Mouse (Mus musculus) heart, embryonic 10.5 days (tissue): ENCODE results near the gene Cyp17a1. TPM values are rescaled to one million over a fixed set of nuclear protein-coding genes. Genes with fewer than 3 reads are reported as not detected.

Source experiments
- DNase-seq: peaks from one replicate; pipeline ENCODE4 v3.0.0-alpha.2; 2017; ENCODE audit warnings: low spot score
- H3K27ac ChIP-seq: fragments of 300-500 bp; sonication (generic); 2 replicates; pipeline ENCODE4 v1.5.1; 2016; ENCODE audit warnings: mild to moderate bottlenecking
- H3K27me3 ChIP-seq: fragments of 300-500 bp; sonication (generic); 2 replicates; pipeline ENCODE4 v1.6.1; 2016; ENCODE audit warnings: mild to moderate bottlenecking; ENCODE audit not compliant: poor library complexity, insufficient read depth, severe bottlenecking
- H3K36me3 ChIP-seq: fragments of 300-500 bp; sonication (generic); 2 replicates; pipeline ENCODE4 v1.6.1; 2016; ENCODE audit warnings: mild to moderate bottlenecking, moderate library complexity
- H3K4me1 ChIP-seq: fragments of 300-500 bp; sonication (generic); 2 replicates; pipeline ENCODE4 v1.6.1; 2016; ENCODE audit warnings: mild to moderate bottlenecking
- H3K4me3 ChIP-seq: fragments of 300-500 bp; sonication (generic); 2 replicates; pipeline ENCODE4 v1.5.1; 2016; ENCODE audit warnings: mild to moderate bottlenecking, moderate library complexity
- H3K9me3 ChIP-seq: fragments of 300-500 bp; sonication (generic); 2 replicates; pipeline ENCODE4 v1.6.1; 2016; ENCODE audit warnings: mild to moderate bottlenecking, moderate library complexity
- WGBS: fragments of 180-500 bp; shearing (Covaris S2); methylation state at CpG from one replicate; pipeline ENCODE4 v1.1.7; 2016; 5-methylcytosine and 5-hydroxymethylcytosine counted together
- polyA plus RNA-seq: library from polyadenylated mRNA; unstranded; fragments of >200 nt; fragmentation: Nextera tagmentation; extraction: Ambion mirVana; gene quantifications from 2 replicates; pipeline ENCODE4 v1.2.1, GENCODE M21; 2016

Gene Cyp17a1
- polyA plus RNA-seq: 0.40 and 1.2 TPM in 2 replicates

GRCm38 (mm10) chr19:46672766-46673418 is at the start of gene Cyp17a1:
Gene Cyp17a1 (minus strand): TSS chr19:46673172.
- Histone ChIP-seq H3K27ac (no peak within 1 kb of the TSS), H3K4me1 (peaks cover 26% of the 10 kb centered on the region), H3K4me3 (no peak within 1 kb of the TSS), H3K27me3 (peaks cover 12% of the 10 kb centered on the region; the same call in 1 of the 2 replicates), H3K36me3 (no peaks in the 10 kb centered on the region), H3K9me3 (no peaks in the 10 kb centered on the region)
- 42% methylated on average over 5 of the region's 5 CpGs for WGBS
- DNase-seq: no peak

DNA sequence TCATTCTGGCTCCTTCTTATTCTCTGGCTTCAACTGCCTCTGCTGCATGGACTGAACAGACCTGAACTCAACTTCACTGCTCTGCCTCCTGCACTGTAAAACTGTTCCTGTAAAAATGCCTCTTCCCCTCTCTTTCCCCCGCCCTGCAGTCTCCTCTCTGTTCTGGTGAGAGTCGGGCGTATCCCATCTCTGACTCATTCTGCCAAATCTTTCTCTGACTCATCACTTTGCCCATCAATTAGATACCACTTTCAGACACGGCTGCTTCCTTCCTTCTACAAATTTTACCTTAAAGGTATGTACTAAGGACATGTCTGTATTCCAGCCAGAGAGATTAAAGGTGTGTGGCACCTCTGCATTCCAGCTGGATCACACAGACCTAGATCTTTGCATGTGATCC is 45.2 kb upstream of the Cyp17a1 start:
- WGBS: 75% methylated on average over 4 of the region's 4 CpGs
- no peak for DNase-seq

DNA sequence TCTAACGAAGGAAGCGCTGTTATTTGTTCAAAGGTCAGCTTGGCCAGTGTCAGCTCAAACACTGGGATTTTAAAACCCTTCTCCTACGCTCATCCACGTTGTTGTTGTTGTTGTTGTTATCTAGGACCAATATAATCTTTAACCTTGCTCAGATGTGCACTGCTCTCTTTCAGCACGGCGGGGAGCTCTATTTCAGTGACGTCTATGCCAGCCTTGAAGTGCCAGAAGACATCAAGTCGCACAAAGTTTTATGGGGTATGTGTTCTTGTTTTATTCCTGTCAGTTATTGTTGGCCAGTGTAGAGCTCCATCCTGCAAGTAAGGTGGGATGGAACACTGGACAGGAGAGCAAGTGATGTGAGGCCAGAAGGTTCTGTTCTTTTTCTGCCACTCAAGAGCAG is 42.0 kb upstream of the Cyp17a1 start:
- Histone ChIP-seq H3K36me3 (peaks cover 47% of the 10 kb centered on the region), H3K4me3 (no peak overlapping the region), H3K27ac (no peak overlapping the region), H3K9me3 (peaks cover 4% of the 10 kb centered on the region; the same call in 1 of the 2 replicates), H3K27me3 (no peaks in the 10 kb centered on the region), H3K4me1 (0 out of 2 replicates have a peak, but pooled peaks cover 4% of the 10 kb centered on the region)
- DNase-seq: no peak
- WGBS: 89% methylated on average over 8 of the region's 8 CpGs

More for the DNA sequence above, 45.2 kb upstream of the Cyp17a1 start:
- peaks cover 4% of the 10 kb centered on the region; the same call in 1 of the 2 replicates for H3K9me3 ChIP-seq
- H3K27ac ChIP-seq: no peak overlapping the region
- H3K4me1 ChIP-seq: peaks cover 5% of the 10 kb centered on the region; the same call in 1 of the 2 replicates
- H3K27me3 ChIP-seq: no peaks in the 10 kb centered on the region
- H3K4me3 ChIP-seq: no peak overlapping the region
- H3K36me3 ChIP-seq: peaks cover 62% of the 10 kb centered on the region

- Histone ChIP-seq H3K36me3 (peaks cover 45% of the 10 kb centered on the region), H3K27ac (no peak overlapping the region), H3K27me3 (no peaks in the 10 kb centered on the region), H3K4me3 (no peak overlapping the region), H3K9me3 (peaks cover 4% of the 10 kb centered on the region; the same call in 1 of the 2 replicates), H3K4me1 (0 out of 2 replicates have a peak, but pooled peaks cover 4% of the 10 kb centered on the region)
- no peak for DNase-seq
- WGBS: 89% methylated on average over 8 of the region's 8 CpGs
Measured at GRCm38 (mm10) chr19:46714234-46714633, 41.3 kb upstream of the Cyp17a1 start.

DNA sequence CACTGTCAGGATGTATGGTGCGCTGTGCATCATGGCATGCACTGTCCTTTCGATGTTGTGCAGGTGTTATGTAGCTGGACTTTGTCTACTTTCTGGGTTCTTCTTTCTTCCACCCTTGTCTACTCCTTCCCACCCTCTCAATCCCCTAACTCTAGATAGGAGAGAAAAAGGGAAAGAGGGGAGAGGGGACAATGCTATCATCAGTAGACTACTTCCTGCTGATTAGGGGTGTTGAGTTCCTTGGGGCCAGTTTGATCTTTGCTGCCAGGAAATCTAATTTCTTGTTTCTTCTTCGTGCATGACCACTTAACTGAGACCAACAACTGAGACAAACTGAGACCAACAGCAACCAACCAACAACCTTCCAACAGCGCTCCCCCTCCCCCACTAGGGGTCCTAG is 37.6 kb upstream of the Cyp17a1 start:
- H3K9me3 ChIP-seq: no peaks in the 10 kb centered on the region
- peaks cover 26% of the 10 kb centered on the region for H3K4me1 ChIP-seq
- peaks cover 27% of the 10 kb centered on the region for H3K36me3 ChIP-seq
- no peaks in the 10 kb centered on the region for H3K27me3 ChIP-seq
- no peak overlapping the region for H3K27ac ChIP-seq
- no peak overlapping the region for H3K4me3 ChIP-seq
- no peak for DNase-seq
- WGBS: 82% methylated on average over 4 of the region's 4 CpGs

- no peaks in the 10 kb centered on the region for H3K27me3 ChIP-seq
- DNase-seq: peak; percentile 90
- peaks cover 29% of the 10 kb centered on the region for H3K4me1 ChIP-seq
- peak within 1 kb of the TSS; percentile 94 for H3K27ac ChIP-seq
- 9% methylated on average over 31 of the region's 31 CpGs for WGBS
- peaks cover 20% of the 10 kb centered on the region; the same call in 1 of the 2 replicates for H3K36me3 ChIP-seq
- H3K4me3 ChIP-seq: peak within 1 kb of the TSS; percentile 73
- no peaks in the 10 kb centered on the region for H3K9me3 ChIP-seq
Measured at GRCm38 (mm10) chr19:46707296-46708151, 34.6 kb upstream of the Cyp17a1 start, which contains the start of gene As3mt. Gene As3mt (plus strand): TSS chr19:46707458.

DNA sequence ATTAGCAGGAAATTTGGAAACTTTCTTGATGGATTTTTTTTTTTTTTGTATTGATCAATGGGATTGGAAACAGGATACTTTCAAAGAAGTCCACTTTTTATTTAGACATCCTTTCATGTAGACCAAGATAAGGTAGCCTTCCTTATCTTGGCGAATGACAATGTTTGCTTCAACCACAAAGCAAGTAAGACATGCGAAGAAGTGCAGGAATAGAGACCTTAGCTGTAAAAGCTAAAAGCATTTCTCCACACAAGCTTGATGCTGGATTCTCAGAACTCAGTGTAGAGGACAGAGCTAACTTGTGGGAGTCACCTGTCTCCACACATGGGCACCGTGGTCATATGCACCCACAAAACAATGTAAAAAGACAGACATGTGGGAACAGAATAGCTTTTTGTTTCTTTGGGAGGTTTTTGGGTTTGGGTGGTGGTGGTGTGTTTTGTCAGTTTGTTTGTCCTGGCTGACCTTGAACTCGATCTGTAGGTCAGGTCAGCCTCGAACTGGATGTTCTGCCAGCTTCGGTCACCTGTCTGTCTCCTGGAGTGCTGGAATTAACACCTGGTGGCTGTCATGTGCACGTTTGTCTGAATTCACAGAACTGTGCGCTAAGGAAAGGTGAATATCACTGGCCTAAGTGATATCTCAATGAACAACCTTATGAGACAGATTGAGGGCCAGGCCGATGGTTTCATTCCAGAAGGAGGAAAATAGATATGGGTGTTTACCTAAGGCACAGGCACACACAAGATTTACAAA is 33.7 kb upstream of the Cyp17a1 start:
- Histone ChIP-seq H3K36me3 (peaks cover 25% of the 10 kb centered on the region; the same call in 1 of the 2 replicates), H3K4me1 (peaks cover 29% of the 10 kb centered on the region), H3K27ac (peak overlapping the region; percentile 94), H3K27me3 (no peaks in the 10 kb centered on the region), H3K4me3 (peak overlapping the region; percentile 73), H3K9me3 (no peaks in the 10 kb centered on the region)
- DNase-seq: no peak
- 66% methylated on average over 9 of the region's 9 CpGs for WGBS

GRCm38 (mm10) chr19:46705779-46706495 is 33.0 kb upstream of the Cyp17a1 start:
- DNase-seq: no peak
- Histone ChIP-seq H3K9me3 (no peaks in the 10 kb centered on the region), H3K4me3 (no peak overlapping the region), H3K27ac (no peak overlapping the region), H3K36me3 (peaks cover 28% of the 10 kb centered on the region; the same call in 1 of the 2 replicates), H3K4me1 (peaks cover 29% of the 10 kb centered on the region), H3K27me3 (no peaks in the 10 kb centered on the region)
- 48% methylated on average over 7 of the region's 7 CpGs for WGBS

DNA sequence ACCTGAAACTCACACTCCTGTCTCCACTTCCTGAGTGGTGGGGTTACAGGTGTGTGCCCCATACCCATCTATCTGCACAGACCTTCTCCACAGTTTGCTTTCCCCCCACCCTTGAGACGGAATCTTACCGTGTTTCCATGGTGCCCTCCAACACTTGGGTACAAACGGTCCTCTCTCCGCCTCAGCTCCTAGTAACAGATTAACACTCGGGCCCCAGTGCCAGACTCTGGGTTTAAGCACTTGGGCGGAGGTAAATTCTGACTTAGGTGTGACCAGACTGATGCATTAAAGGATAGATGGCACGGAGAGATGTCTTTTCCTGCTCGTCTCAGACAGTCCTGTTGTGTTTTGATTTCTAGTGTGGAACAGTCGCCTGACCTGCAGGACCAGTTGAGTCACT is 28.2 kb upstream of the Cyp17a1 start:
- H3K4me1 ChIP-seq: peaks cover 8% of the 10 kb centered on the region; the same call in 1 of the 2 replicates
- DNase-seq: no peak
- no peaks in the 10 kb centered on the region for H3K27me3 ChIP-seq
- H3K9me3 ChIP-seq: no peaks in the 10 kb centered on the region
- no peak overlapping the region for H3K27ac ChIP-seq
- WGBS: 81% methylated on average over 9 of the region's 9 CpGs
- H3K4me3 ChIP-seq: no peak overlapping the region
- H3K36me3 ChIP-seq: peaks cover 24% of the 10 kb centered on the region; the same call in 1 of the 2 replicates

DNA sequence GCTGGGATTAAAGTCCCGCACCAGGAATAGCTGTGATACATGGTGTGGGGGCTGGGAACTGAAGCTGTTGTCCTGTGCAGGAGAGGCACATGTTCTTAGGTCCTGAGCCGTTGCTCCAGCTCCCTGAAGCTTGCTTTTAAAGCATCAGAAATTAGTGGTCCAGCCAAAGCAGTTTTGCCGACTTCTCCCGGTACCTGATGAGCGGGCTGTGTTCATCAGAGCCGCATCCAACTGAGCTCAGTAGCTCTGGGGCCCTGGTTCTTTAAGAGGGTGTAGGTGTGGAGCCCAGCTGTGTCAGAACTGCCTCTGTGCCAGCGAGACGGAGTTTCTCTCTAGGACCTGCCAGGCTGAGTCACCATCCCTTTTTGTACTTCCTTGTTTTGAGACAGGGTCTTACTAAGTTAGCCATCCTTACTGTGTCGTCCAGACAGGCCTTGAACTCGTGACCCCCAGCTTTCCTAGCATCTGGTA is 26.1 kb upstream of the Cyp17a1 start:
- no peaks in the 10 kb centered on the region for H3K27me3 ChIP-seq
- no peak overlapping the region for H3K4me3 ChIP-seq
- H3K9me3 ChIP-seq: no peaks in the 10 kb centered on the region
- H3K36me3 ChIP-seq: peaks cover 42% of the 10 kb centered on the region
- no peak overlapping the region for H3K27ac ChIP-seq
- 67% methylated on average over 10 of the region's 10 CpGs for WGBS
- H3K4me1 ChIP-seq: peaks cover 4% of the 10 kb centered on the region; the same call in 1 of the 2 replicates
- DNase-seq: no peak

GRCm38 (mm10) chr19:46697840-46698517 is 25.0 kb upstream of the Cyp17a1 start:
- peaks cover 4% of the 10 kb centered on the region; the same call in 1 of the 2 replicates for H3K4me1 ChIP-seq
- H3K27ac ChIP-seq: no peak overlapping the region
- H3K4me3 ChIP-seq: no peak overlapping the region
- no peaks in the 10 kb centered on the region for H3K27me3 ChIP-seq
- peaks cover 42% of the 10 kb centered on the region for H3K36me3 ChIP-seq
- no peak for DNase-seq
- no peaks in the 10 kb centered on the region for H3K9me3 ChIP-seq
- WGBS: 54% methylated on average over 19 of the region's 19 CpGs
